Mouse (Mus musculus): ENCODE measurements around the gene Cyct.

DNA sequence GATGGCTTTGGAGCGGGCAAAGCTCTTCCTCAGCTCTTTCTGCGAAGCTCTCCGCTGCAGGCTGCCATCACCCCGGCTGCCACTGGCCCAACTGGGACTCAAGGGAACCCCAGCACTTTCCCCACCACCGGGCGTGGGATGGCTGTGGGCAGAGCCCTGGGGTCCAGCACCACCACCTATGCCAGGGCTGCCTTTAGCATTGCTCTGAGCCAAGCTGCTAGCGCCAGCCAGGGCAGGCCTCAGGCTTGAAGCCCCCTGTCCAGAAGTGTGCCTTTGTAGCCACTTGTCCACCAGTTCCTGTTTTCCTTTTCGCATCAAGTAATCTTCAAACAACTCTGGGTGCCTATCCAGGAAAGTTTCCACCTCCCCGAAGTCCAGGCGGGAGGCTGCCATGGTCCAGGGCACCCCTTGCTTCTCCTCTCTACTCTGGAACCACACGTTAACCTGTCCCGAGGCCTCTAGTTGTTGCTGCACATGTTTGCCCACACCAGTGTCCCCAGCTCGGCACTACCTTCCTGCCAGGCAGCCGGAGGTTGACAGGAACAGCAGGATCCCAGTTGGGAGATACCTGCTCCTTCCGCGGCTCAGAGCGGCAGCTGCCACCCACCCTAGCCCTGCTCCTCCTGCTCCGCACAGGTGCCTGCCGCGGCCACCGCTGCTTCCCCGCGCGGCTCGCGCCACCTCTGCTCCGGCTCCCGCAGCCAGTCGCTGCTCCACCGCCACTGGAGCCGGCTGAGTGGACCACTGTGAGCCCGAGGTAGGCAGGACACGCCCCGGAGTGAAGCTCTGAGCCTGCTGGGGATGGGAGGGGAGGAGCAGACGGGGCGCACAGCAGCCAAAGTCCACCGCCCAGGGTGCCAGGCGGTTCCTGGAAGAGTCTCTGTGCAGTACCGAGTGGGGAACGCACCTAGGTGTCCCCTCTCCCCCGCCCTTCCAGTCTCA lies 21.8 kb downstream of the Cyct start, which contains the start of gene Pde11a:
- TF ChIP-seq CTCF (IDR thresholded peaks at IDR 0.05; ENCODE audit: borderline replicate concordance, insufficient read depth, low read length) = no peak
- no peak for TF ChIP-seq POLR2A (IDR thresholded peaks at IDR 0.05; ENCODE audit: low read depth, low read length)
